Mouse (Mus musculus) gastrocnemius, postnatal 25 days (tissue): Measurements from ENCODE around the gene Ccdc117. TPM values are rescaled to one million over a fixed set of nuclear protein-coding genes. Genes with fewer than 3 reads are reported as not detected.
"Not testable (repeated sequence)": the region's sequence is repeated elsewhere in the genome, so short reads cannot be mapped to it uniquely, and the experiment has no call there.

Experiments used
- DNase-seq: peaks from one replicate; pipeline ENCODE4 v3.0.0; 2022
- total RNA-seq, 2 experiments: library from RNA; stranded (reverse); gene quantifications; 1 replicate in 1 of 2; 2 replicates in 1 of 2; pipeline ENCODE4 v1.2.3; 2021

The Ccdc117 gene
- total RNA-seq, 2 experiments from 2014 or later, result 14.9 to 15.6 TPM

- no peak for DNase-seq
Measured at GRCm38 (mm10) chr11:5533108-5533507, 8.9 kb downstream of the Ccdc117 start.

DNA sequence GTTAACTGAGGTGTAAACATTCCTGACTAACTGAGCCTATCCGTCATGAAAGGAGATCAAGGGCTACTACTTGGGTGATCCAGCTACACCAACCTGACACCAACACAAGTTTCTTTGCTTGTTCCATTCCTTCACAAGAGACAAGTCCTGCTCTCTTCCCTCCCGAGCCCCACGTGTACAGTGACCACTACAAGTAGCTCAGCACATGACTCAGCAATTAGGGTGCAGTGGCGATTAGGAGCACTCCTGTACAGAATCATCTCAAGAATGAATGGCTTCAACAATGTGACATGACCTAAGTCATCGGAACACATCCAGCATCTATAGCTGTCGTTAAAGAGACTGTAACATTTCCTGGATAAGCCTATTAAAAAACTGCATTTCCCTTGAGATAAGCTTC, 11.3 kb downstream of the Ccdc117 start:
- no peak for DNase-seq

DNA sequence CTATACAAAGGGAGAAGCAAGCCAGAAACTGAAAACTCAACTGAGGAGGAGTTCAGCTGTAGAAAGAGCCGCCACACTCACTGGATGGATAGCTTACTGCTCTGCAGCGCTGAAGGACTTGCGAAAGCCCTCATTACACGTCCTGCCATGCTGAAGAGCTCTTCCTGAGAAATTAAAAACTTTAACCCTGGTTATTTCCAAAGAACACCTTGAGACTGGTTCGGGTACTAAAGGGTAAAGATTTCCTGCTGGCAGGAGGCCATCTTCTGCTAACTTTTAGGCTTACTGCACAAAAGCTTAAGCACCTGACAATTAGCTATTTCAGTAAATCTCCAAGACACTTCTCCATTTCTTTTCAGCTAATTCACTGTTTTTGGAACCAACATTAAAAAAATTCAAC, 11.8 kb downstream of the Ccdc117 start:
- no peak for DNase-seq

DNA sequence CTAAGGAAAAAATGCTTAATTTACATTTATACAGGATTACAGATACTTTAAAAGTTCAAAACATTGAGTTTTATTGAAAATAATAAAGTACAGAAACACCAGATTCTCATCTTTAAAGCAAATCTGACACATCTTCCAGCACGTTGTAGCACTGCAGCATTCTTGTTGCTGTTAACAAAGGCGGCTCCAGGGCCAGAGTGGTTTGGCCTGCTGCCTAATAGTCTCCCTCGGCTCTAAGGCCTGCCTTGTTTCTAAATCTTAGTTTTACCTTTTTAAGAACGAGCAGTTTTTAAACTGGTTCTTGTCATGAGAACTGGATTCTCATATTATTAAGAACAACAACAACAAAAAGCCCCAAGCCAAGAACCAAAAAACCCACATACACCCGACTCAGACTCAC, 13.1 kb downstream of the Ccdc117 start:
- DNase-seq, result no peak

GRCm38 (mm10) chr11:5527865-5528523, 14.0 kb downstream of the Ccdc117 start:
- DNase-seq, result no peak

- no peak for DNase-seq
Measured at GRCm38 (mm10) chr11:5526573-5527439, 15.2 kb downstream of the Ccdc117 start.

DNA sequence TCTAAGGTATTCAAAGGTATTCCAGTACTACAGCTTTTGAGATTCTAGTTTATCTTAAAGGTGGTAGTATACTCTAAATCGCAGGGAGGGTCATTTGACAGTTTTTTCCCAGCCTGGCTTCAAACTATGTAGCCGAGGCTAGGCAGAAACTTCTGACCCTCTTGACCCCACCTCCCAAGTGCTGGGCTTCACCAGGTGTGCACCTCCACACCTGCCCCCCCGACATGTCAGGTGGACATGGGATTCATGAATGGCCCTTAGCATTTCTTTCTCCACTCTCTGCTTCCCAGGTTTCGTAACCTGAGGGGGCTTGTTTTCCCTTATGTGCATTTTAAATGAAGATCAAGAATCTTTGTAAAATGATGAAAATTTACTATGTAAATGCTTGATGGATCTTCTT, 16.6 kb downstream of the Ccdc117 start:
- no peak for DNase-seq

- no peak for DNase-seq
Measured at GRCm38 (mm10) chr11:5522798-5523415, 19.1 kb downstream of the Ccdc117 start.

- DNase-seq, result peak; percentile 75
Measured at GRCm38 (mm10) chr11:5521516-5522291, 20.3 kb downstream of the Ccdc117 start.

DNA sequence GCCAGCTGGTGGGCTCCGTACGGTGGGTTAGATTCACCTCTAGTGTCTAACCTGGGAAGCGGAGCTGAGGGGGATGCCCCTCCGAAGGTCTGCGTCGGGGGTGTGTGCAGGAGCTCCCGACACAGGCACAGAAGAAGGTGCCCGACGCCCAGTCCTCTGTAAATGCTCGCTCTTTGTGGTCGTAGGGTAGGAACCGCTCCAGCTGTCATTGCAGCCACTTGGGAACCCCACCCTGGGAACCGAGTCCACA, 20.8 kb downstream of the Ccdc117 start:
- DNase-seq, result no peak

DNA sequence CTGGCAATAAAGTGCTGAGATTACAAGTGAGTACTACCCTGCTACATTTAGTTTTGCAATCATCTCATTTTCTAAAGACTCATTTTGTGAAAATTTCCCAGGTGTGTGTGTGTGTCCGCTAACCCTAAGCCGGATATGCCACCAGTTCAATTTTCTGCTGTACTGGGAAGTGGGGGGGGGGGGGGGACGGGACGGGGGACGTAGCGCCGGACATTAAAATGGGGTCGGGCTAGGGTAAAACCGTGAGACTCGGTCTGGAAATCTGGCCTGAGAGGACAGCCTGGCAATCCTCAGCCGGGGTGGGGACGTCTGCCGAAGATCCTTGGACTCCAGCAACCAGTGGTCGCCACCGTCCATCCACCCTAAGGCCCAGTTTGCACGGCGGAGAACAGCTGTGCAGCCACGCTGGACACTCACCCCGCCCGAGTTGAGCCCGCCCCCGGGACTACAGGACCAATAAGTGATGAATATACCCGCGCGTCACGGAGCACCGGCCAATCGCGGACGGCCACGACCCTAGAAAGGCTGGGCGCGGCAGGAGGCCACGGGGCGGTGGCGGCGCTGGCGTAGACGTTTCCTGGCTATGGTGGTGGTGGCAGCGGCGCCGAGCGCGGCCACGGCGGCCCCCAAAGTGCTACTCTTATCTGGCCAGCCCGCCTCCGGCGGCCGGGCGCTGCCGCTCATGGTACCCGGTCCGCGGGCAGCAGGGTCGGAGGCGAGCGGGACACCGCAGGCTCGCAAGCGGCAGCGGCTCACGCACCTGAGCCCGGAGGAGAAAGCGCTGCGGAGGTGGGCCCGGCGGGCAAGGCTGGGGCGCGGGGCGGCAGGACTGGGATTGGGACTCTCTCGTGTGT, 21.3 kb downstream of the Ccdc117 start, which contains the start of gene Xbp1:
Xbp1 (plus strand) TSS at position 248 of the 854 bp plus-strand sequence.
- DNase-seq, result peak; percentile 98

GRCm38 (mm10) chr11:5519681-5520080, 22.3 kb downstream of the Ccdc117 start:
- DNase-seq, result no peak

DNA sequence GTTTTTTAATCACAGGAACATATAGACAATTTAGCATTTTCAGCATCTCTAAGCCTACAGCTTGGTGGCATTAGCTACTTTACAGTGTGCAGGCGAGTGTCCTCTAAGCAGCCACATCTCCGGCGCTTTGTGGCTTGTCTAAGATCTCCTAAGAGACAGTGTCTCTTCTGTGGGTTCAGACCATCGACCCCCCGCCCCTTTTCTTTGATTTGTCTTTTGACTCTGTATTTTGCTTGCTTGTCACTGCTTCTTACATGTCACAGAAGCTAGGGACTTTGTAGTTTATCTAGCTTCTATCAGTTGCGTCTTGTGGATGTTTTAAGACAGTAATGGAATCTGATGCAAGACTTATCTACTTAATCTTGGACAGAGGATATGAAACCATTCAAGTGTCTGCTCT, 24.6 kb downstream of the Ccdc117 start:
- no peak for DNase-seq

GRCm38 (mm10) chr11:5516617-5517016, 25.4 kb downstream of the Ccdc117 start:
- DNase-seq, result no peak

- no peak for DNase-seq
Measured at GRCm38 (mm10) chr11:5516151-5516550, 25.8 kb downstream of the Ccdc117 start.

GRCm38 (mm10) chr11:5515655-5516054, 26.3 kb downstream of the Ccdc117 start:
- DNase-seq, result no peak

DNA sequence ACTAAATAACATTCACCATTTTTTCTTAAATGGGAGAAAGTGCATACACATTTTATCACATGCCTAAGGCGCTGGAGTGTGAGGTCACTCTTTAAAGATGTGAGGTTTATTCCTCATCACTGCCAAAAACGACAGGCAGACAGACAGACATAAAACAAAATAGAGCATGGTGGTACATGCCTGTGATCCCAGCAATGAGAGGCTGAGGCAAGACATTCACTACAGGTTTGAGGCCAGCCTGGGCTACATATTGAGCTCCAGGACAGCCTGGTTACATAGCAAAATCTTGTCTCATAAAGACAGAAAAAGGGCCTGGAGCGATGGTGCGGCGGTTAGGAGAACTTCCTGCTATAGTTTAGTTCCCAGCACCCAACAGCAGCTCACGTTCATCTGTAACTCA, 26.8 kb downstream of the Ccdc117 start:
- no peak for DNase-seq

- no peak for DNase-seq
Measured at GRCm38 (mm10) chr11:5514091-5514490, 27.9 kb downstream of the Ccdc117 start.

- DNase-seq, result no peak
Measured at GRCm38 (mm10) chr11:5512961-5513360, 29.0 kb downstream of the Ccdc117 start.

GRCm38 (mm10) chr11:5512099-5512725, 29.8 kb downstream of the Ccdc117 start:
- no peak for DNase-seq

GRCm38 (mm10) chr11:5510686-5511085, 31.3 kb downstream of the Ccdc117 start:
- DNase-seq, result not testable (repeated sequence)
